Mouse (Mus musculus) CH12.LX (cell line): ENCODE data around the gene Utp14a. TPM values are rescaled to one million over a fixed set of nuclear protein-coding genes. Genes with fewer than 3 reads are reported as not detected.

ENCODE experiments used
- DNase-seq: peaks from one replicate; pipeline ENCODE4 v3.0.0-alpha.2; 2013; ENCODE audit errors: extremely low read depth
- H3K27ac ChIP-seq: 2 replicates; pipeline ENCODE4 v1.5.1; 2012; ENCODE audit warnings: low read depth, mild to moderate bottlenecking, control low read depth, moderate library complexity; ENCODE audit not compliant: insufficient read depth
- H3K27me3 ChIP-seq: replicated peaks from 2 replicates; pipeline ENCODE3; 2012; ENCODE audit warnings: inconsistent platforms
- H3K36me3 ChIP-seq, 2 experiments: replicated peaks in 1 of 2; 2 replicates each; pipeline versions ENCODE3 to v1.6.1; 2012; ENCODE audit warnings: inconsistent platforms in 1 of 2, low read length in 1 of 2, mild to moderate bottlenecking in 1 of 2, mixed read lengths in 1 of 2, moderate library complexity in 1 of 2; ENCODE audit not compliant: control insufficient read depth in 1 of 2, insufficient read depth in 1 of 2
- H3K4me1 ChIP-seq, 2 experiments: 2 replicates each; pipeline ENCODE4 v1.6.1; 2012; ENCODE audit warnings: inconsistent platforms in 1 of 2, moderate library complexity in 1 of 2; ENCODE audit not compliant: insufficient read depth in 2 of 2, control insufficient read depth in 1 of 2
- H3K4me2 ChIP-seq: 2 replicates; pipeline ENCODE4 v1.6.1; 2012; ENCODE audit warnings: low read depth, mild to moderate bottlenecking, control low read depth; ENCODE audit not compliant: poor library complexity, insufficient read depth, severe bottlenecking
- H3K4me3 ChIP-seq, 3 experiments: fragments of 150-350 bp in 1 of 3; sonication (generic) in 1 of 3; replicated peaks in 1 of 3; 2 replicates each; pipeline versions ENCODE3 to v1.5.1; 2011 to 2012; ENCODE audit warnings: low read depth in 2 of 3, low read length in 2 of 3, mild to moderate bottlenecking in 2 of 3, moderate library complexity in 2 of 3, control low read depth in 1 of 3, improper control_type of control experiment in 1 of 3, inconsistent platforms in 1 of 3, mixed read lengths in 1 of 3; ENCODE audit not compliant: poor library complexity in 1 of 3
- H3K79me2 ChIP-seq: replicated peaks from 2 replicates; pipeline ENCODE4 v1.6.1; 2012; ENCODE audit warnings: mild to moderate bottlenecking, moderate library complexity; ENCODE audit not compliant: control insufficient read depth, poor library complexity, insufficient read depth, severe bottlenecking; ENCODE audit errors: extremely low read depth
- H3K9ac ChIP-seq: 2 replicates; pipeline ENCODE4 v1.6.1; 2012; ENCODE audit warnings: low read depth, mild to moderate bottlenecking, control low read depth, moderate library complexity; ENCODE audit not compliant: insufficient read depth
- H3K9me3 ChIP-seq: replicated peaks from 2 replicates; pipeline ENCODE3; 2012; ENCODE audit warnings: low read length, inconsistent platforms, mixed read lengths
- E2F4 ChIP-seq: IDR thresholded peaks from 2 replicates; pipeline ENCODE4 v1.6.1; 2011; ENCODE audit warnings: low read depth, low read length, improper control_type of control experiment; ENCODE audit not compliant: insufficient replicate concordance
- HCFC1 ChIP-seq: IDR thresholded peaks from 2 replicates; pipeline ENCODE4 v1.6.1; 2012; ENCODE audit warnings: low read depth, mild to moderate bottlenecking, inconsistent platforms, low read length, improper control_type of control experiment
- IRF4 ChIP-seq: IDR thresholded peaks from 2 replicates; pipeline ENCODE4 v1.6.1; 2014; ENCODE audit warnings: low read depth, mild to moderate bottlenecking, inconsistent platforms, low read length, improper control_type of control experiment
- JUND ChIP-seq: conservative IDR thresholded peaks from 2 replicates; pipeline ENCODE4 v1.6.1; 2011; ENCODE audit warnings: low read depth, low read length, improper control_type of control experiment
- MXI1 ChIP-seq: IDR thresholded peaks from 2 replicates; pipeline ENCODE4 v1.6.1; 2011; ENCODE audit warnings: mild to moderate bottlenecking, low read depth, low read length, improper control_type of control experiment
- MYC ChIP-seq: IDR thresholded peaks from 2 replicates; pipeline ENCODE4 v1.6.1; 2011; ENCODE audit warnings: low read depth, mild to moderate bottlenecking, improper control_type of control experiment, low read length
- NELFE ChIP-seq: IDR thresholded peaks from 2 replicates; pipeline ENCODE4 v1.6.1; 2011; ENCODE audit warnings: low read depth, low read length, improper control_type of control experiment
- NRF1 ChIP-seq: IDR thresholded peaks from 2 replicates; pipeline ENCODE4 v1.6.1; 2014; ENCODE audit warnings: low read depth, mild to moderate bottlenecking, inconsistent platforms, low read length, improper control_type of control experiment, moderate library complexity
- POLR2A ChIP-seq: IDR thresholded peaks from 2 replicates; pipeline ENCODE4 v1.6.1; 2011; ENCODE audit warnings: low read depth, mild to moderate bottlenecking, improper control_type of control experiment, low read length
- POLR2AphosphoS2 ChIP-seq: IDR thresholded peaks from 2 replicates; pipeline ENCODE4 v1.6.1; 2011; ENCODE audit warnings: low read depth, low read length, improper control_type of control experiment
- RCOR1 ChIP-seq: conservative IDR thresholded peaks from 2 replicates; pipeline ENCODE4 v1.6.1; 2012; ENCODE audit warnings: low read depth, mild to moderate bottlenecking, inconsistent platforms, low read length, improper control_type of control experiment
- SMC3 ChIP-seq: IDR thresholded peaks from 2 replicates; pipeline ENCODE4 v1.6.1; 2011; ENCODE audit warnings: low read depth, low read length, improper control_type of control experiment
- TCF12 ChIP-seq: IDR thresholded peaks from 2 replicates; pipeline ENCODE4 v1.6.1; 2014; ENCODE audit warnings: low read depth, mild to moderate bottlenecking, inconsistent platforms, low read length, improper control_type of control experiment
- UBTF ChIP-seq: IDR thresholded peaks from 2 replicates; pipeline ENCODE4 v1.6.1; 2012; ENCODE audit warnings: low read depth, mild to moderate bottlenecking, inconsistent platforms, low read length, improper control_type of control experiment, moderate library complexity
- dilution Hi-C: fragments of 300-500 bp; cut with MboI; formaldehyde crosslinking; loops from 2 replicates; pipeline ENCODE4 v1.14.3; 2020; ENCODE audit warnings: low sequenced_read_pairs; ENCODE audit not compliant: extremely low pct_unique_long_range_greater_than_20kb, extremely low pct_ligation_motif_present
- in situ Hi-C: fragments of 300-500 bp; cut with MboI; formaldehyde crosslinking; loops from 3 replicates; pipeline ENCODE4 v1.14.3; 2019; ENCODE audit warnings: low sequenced_read_pairs, low pct_ligation_motif_present, low pct_unique_long_range_greater_than_20kb, mixed read lengths
- polyA plus RNA-seq: library from polyadenylated mRNA; unstranded; fragments of >175 nt; gene quantifications from 2 replicates; pipeline ENCODE4 v1.2.1, GENCODE M21; 2012; ENCODE audit warnings: low read depth; ENCODE audit not compliant: insufficient read length
- total RNA-seq, 2 experiments: library from RNA; depleted of rRNA; stranded (reverse); fragments of 300-350 nt in 1 of 2; fragments of >200 nt in 1 of 2; gene quantifications; 2 replicates each; pipeline ENCODE4 v1.2.3; 2012 to 2014

The Utp14a gene
- total and polyA plus RNA-seq, 3 experiments = 29.3 to 48.7 (median 44.2) TPM

DNA sequence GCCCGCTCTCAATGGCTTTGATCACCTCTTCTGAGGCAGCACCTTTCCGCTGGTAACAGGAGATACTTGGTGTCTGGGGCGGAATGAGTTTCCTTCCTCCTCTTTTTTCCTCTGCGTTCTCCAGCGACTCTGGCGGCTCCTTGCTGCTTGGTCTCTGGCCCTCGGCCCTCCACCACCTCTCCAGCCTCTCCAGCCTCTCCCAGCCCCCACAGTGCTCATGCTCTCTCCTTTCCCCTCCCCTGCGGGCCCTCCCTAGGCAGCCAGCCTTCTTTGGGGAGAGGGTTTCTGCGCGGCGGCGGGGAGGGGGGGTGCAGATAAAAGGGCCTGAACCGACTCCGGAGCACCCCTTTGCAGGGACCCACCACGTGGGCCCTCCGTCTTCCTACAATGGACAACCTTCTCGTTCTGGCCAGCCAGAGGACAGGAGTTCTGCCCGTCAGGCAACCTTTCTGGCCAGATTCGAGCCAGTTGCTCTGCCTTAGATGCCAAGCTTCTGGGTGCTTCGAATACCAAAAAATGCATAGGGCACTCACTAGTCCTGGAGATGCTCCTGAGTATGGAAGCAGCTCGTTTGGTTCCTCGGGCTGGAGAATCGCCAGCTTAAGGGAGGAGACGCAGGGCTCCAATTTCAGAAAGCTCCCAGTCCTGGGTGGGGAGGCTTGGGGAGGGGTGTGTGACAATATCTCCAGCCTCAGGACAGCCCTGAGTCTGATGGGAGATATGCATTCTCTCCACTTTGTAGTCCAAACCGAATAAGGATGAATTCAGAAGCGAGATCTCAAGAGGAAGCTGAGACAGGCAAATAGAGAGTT, 54.2 kb downstream of the Utp14a start:
- in situ Hi-C loops (no loop called here), dilution Hi-C loops (no loop called here)
- TF ChIP-seq HCFC1 = no peak
- no peak for TF ChIP-seq POLR2A
- no peak for TF ChIP-seq POLR2AphosphoS2
- TF ChIP-seq UBTF = no peak
- TF ChIP-seq E2F4 = no peak
- no peak for TF ChIP-seq MYC
- TF ChIP-seq NELFE = no peak
- TF ChIP-seq IRF4 = no peak
- no peak for TF ChIP-seq RCOR1
- no peak for TF ChIP-seq JUND
- TF ChIP-seq TCF12 = no peak
- TF ChIP-seq MXI1 = no peak
- Histone ChIP-seq H3K4me1 (peaks cover 0 to 4% of the 10 kb centered on the region in 2 experiments; a peak in 1 of 4 replicates), H3K27me3 (no peaks in the 10 kb centered on the region), H3K36me3 (no peaks in the 10 kb centered on the region), H3K27ac (no peak overlapping the region), H3K79me2 (no peaks in the 10 kb centered on the region), H3K9ac (no peak overlapping the region), H3K9me3 (no peaks in the 10 kb centered on the region), H3K4me2 (no peak overlapping the region), H3K4me3 (no peak overlapping the region)
- no peak for DNase-seq

- dilution Hi-C loops = no loop called here
- no peak overlapping the region for H3K27ac ChIP-seq
Measured at GRCm38 (mm10) chrX:48311727-48312126, 55.1 kb downstream of the Utp14a start.

More at GRCm38 (mm10) chrX:48311727-48312126, 55.1 kb downstream of the Utp14a start:
- DNase-seq = no peak
- H3K79me2 ChIP-seq = no peaks in the 10 kb centered on the region
- H3K4me2 ChIP-seq = no peak overlapping the region
- H3K4me3 ChIP-seq = no peak overlapping the region
- in situ Hi-C loops = no loop called here
- H3K27me3 ChIP-seq = no peaks in the 10 kb centered on the region
- no peaks in the 10 kb centered on the region for H3K9me3 ChIP-seq
- no peak for TF ChIP-seq SMC3
- no peak for TF ChIP-seq MXI1
- no peak for TF ChIP-seq NRF1
- H3K9ac ChIP-seq = no peak overlapping the region
- peaks cover 0 to 4% of the 10 kb centered on the region in 2 experiments; a peak in 1 of 4 replicates for H3K4me1 ChIP-seq
- H3K36me3 ChIP-seq = no peaks in the 10 kb centered on the region
